Mouse (Mus musculus): ENCODE measurements around the gene Bmpr1a.

- TF ChIP-seq POLR2A (IDR thresholded peaks at IDR 0.05; ENCODE audit: insufficient read depth, low read length), result no peak
- no peak for TF ChIP-seq CTCF (IDR thresholded peaks at IDR 0.05; ENCODE audit: low read depth, low read length)
Observed at GRCm38 (mm10) chr14:34503759-34504158, 618 bp upstream of the Bmpr1a start.

Measured in ES-Bruce4 (cell line).